Mouse (Mus musculus) frontal cortex, postnatal 25 days (tissue): ENCODE measurements around the gene Mup20.
"Not testable (repeated sequence)": the region's sequence is repeated elsewhere in the genome, so short reads cannot be mapped to it uniquely, and the experiment has no call there.

ENCODE experiments used
- DNase-seq, 2 experiments: peaks; one replicate each; pipeline ENCODE4 v3.0.0; 2022; ENCODE audit warnings: low spot score in 2 of 2

Mup20 gene

DNA sequence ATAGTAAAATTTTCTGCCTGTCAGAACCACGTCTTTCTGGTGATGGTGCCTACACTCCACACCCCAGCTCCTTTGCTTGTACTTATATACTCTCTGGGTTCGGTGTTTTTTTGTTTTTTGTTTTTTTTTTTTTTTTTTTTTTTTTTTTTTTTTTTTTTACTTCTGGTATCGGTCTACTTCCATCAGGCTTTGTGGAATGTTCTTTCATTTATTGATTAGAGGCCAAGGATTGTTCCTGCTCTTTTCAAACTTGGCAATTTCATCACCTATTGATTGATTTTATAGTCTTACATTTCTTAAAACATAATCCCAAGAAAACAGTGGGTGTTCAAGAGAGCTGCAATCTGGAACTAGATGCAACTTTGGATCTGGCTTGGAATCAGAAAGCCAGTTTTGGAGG, at the start of gene Mup20:
Mup20 (minus strand) TSS at position 101 of the 400 bp plus-strand sequence.
- DNase-seq, result not testable (repeated sequence)

DNA sequence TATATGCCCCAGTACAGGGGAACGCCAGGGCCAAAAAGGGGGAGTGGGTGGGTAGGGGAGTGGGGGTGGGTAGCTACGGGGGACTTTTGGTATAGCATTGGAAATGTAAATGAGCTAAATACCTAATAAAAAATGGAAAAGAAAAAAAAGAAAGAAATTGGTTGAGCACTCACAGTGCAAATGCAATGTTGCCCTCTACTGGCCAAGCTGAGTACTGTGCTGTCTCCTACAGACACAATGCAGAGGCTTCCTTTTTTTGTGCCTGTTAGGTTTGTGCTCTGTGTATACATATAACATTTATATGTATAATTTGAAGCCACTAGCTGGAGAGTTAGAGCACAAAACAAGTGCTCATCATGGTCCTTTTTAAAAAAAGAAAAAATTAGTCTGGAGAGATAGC, 49.4 kb upstream of the Mup20 start:
- peak in 1 of 2 experiments; percentile 5 for DNase-seq

DNA sequence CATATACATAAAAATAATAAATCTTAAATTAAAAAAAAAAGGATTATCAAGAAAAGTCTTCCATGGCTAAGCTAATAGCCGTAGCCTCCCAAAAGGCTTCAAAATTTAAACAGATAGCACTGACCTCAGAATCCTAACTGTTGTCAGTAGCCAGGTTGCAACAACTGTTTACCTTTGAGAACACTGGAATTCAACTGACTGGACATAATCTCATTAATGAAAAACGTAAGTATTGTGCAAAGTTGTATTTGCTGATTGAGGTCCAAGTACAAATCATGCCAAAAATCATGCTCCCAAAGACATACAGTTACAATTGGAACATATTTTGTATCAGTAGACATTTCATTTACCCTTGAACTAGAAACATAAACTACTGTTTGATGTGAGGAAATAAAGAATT, 34.0 kb upstream of the Mup20 start:
- DNase-seq, result no peak

DNA sequence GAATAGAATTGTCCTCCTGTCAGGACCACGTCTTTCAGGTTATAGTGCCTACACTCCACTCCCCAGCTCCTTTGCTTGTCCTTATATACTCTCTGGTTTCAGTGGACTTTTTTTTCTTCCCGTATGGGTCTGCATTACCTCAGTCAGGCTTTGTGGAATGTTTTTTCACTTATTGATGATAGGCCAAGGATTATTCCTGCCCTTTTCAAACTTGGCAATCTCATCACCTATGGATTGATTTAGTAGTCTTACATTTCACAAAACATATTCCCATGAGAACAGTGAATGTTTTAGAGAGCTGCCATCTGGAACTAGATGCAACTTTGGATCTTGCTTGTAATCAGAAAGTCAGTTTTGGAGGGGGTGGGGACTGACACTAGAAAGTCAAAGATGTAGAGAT, 33.3 kb upstream of the Mup20 start, which contains the start of gene Mup3:
Mup3 (minus strand) TSS at position 102 of the 400 bp plus-strand sequence.
- DNase-seq, result no peak

DNA sequence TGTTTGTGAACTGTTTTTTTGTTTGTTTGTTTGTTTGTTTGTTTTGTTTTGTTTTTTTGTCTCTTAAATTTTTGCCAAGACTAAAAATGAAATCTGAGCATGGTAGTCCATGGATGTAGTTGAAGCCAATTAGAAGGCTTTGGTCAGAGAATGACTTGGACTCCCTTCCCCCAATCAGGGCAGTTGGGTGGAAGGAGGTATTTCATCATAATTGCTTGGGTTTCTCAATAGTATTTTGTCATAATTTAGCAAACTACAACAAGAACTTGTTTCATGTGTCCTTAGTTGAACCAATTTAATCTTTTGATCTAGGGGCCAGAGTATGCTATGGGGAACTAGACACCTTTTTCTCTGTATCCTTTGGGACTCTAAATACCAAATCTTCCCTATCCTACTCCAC, 28.8 kb upstream of the Mup20 start:
- DNase-seq, result no peak

DNA sequence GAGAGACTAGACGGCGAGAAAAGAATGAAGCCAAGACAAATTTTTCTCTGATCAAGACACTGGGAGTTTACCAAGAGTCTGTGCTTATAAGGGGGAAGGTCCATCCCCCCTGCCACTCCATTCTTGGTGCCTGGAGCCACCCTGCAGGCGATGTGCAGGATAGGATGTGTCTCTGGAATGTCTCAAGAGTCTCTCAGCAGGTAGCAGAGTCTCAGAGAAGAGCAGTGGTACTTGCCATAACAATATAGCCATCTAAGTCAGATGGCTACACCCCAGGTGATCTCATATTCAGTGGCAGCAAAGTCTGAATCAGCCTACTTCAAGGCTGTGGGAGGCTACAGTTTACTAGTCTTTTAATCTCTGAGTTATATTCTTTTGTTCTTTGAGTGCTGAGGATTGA, 21.2 kb upstream of the Mup20 start:
- DNase-seq, result no peak

DNA sequence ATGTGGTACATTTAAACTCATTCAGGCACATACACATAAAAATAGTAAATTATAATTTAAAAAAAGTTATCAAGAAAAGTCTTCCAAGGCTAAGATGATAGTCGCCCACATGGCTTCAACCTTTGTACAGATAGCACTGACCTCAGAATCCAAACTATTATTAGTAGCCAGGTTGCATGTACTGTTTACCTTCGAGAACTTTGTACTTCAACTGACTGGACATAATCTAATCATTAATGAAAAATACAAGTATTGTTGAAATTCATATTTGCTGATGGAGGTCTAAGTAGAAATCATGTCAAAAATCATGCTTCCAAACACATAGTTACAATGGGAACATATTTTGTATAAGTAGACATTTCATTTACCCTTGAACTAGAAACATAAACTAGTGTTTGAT, 822 bp upstream of the Mup20 start:
- not testable (repeated sequence) for DNase-seq

DNA sequence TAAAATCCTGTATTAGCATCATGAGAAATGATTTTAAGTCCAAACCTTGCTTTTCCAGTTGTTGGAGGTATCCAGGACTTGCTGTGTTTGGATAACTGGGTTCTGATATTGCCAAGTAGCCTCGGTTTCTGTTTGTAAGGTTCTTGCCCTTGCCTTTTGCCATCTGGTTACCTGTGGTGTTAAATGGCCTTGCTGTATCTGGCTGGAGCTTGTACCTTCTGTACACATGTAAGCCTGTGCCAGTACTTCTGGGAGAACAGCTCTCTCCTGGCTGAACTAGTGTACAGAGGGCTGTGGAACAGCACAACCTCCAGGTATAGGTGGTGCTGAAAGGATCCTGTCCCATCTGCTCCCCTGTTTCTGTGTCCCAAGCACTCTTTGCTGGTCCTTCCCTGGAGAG, 27.7 kb downstream of the Mup20 start:
- DNase-seq, result no peak

DNA sequence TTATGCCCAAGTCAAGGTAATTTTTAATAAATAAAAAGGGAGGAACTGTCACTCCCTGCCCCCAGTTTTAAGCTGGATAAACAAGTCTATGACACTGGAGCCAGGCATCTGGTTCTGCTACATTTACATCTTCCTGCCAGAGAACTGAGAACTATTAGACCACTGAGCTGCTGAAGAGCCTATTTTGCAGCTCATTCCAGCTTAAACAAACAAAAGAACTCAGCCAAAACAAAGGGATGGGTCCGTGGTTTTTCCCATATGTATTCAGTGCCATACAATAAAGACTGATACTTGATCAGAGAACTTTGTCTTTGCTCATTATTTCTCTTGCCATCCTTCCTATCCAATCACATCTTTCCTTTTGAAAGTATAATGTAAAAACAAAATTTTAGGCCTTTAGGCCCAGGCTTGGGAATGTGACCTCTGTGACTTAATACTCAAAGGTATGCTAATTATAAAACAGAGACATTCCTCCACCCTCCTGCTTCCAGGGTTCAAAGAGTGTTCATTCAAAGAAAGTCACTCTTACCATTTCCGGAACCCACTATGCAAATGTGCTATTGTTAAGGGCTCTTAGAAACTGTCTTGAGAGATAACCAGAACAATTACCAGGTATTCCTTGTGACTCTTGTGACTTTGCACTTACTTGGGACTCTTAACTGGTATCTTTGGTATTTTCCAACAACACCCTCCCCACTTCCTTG, 29.6 kb downstream of the Mup20 start:
- DNase-seq, result no peak

DNA sequence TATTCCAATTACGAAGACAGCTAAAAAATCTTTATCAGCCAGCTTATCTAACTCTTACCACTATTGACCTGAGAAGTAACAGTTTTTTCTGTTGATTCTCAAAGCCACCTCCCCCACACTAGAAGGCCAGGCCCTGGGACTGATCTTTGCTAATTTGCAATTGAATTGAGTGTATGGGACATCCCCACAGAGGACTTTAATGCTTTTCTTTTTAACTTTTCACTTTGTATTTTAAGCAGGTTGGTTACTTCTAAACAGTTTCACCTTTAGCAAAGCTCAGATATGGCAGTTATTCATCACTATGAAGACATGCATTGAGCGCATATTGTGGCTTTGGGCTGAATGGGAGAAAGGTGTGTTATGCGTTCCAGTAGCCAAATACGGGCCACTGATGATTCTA, 30.3 kb downstream of the Mup20 start:
- no peak for DNase-seq

DNA sequence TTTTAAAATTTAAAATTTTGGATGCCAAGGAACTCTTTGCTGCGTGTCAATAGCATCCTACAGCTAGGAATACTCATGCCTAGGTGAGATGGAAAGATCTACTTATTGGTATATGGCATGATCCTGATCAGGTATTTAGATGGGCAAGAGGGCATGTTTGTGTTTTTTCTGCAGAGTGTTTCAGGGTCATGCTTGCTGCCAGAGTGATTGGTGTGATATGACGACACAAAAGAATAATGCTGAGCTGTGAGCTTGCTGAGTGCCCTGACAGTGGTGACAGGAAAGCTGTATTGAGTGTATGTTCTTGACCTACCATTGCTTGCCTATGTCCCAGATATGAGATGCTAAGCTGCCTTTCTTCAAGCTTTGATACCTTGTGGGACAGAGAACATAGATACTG, 30.8 kb downstream of the Mup20 start:
- no peak for DNase-seq

DNA sequence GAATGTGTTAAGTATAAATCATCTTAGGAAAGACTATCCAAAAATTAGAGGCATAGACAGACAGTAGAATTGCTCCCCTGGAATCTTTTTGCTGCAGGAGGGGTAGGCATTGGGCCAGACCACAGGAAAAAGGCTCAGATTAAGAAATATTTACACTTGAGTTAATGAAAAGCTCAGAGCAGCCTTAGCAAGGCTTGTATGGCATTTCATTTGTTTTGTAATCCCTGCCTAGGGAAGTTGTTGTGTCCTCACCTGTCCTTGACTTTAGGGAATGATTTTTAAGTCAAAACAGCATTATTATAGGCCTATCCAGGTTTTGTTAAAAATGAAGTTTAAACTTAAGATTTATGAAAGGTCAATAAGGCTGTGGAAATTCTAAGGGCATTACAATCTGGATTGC, 33.4 kb downstream of the Mup20 start:
- DNase-seq, result not testable (repeated sequence)
